Mouse (Mus musculus): ENCODE measurements at regions not wholly inside any gene's neighbourhood (a gene's known extent, or its start where the extent isn't known, plus 50 kb on each side); places are given as distances from the start of the nearest gene placed in this dataset.

GRCm38 (mm10) chr1:177547716-177548115 is 105.6 kb downstream of the Zbtb18 start:
- dilution Hi-C loops (cut with MboI; ENCODE audit: extremely low pct_ligation_motif_present, extremely low pct_unique_long_range_greater_than_20kb, low sequenced_read_pairs) (no loop called here), in situ Hi-C loops (cut with MboI; ENCODE audit: low pct_ligation_motif_present, low pct_unique_long_range_greater_than_20kb, low sequenced_read_pairs) (no loop called here)
- H3K79me2 ChIP-seq (replicated peaks; ENCODE audit: control insufficient read depth, extremely low read depth, insufficient read depth, poor library complexity, severe bottlenecking), result no peaks in the 10 kb centered on the region

GRCm38 (mm10) chr1:177555471-177556291 is 113.5 kb downstream of the Zbtb18 start:
- Histone ChIP-seq H3K9me3 (replicated peaks; ENCODE audit: low read length) (no peaks in the 10 kb centered on the region), H3K4me3 (replicated peaks in 1 of 3; ENCODE audit: low read depth in 2 of 3, low read length in 2 of 3, poor library complexity in 1 of 3) (peak overlapping the region in 1 of 3 experiments; percentile 14), H3K9ac (ENCODE audit: insufficient read depth, low read depth) (no peak overlapping the region), H3K27ac (ENCODE audit: insufficient read depth, low read depth) (no peak overlapping the region), H3K27me3 (replicated peaks) (no peaks in the 10 kb centered on the region), H3K36me3 (replicated peaks in 1 of 2; ENCODE audit: control insufficient read depth in 1 of 2, insufficient read depth in 1 of 2, low read length in 1 of 2) (no peaks in the 10 kb centered on the region), H3K4me2 (ENCODE audit: insufficient read depth, low read depth, poor library complexity, severe bottlenecking) (peak overlapping the region; percentile 23), H3K4me1 (ENCODE audit: control insufficient read depth in 1 of 2, insufficient read depth in 2 of 2) (peaks cover 0 to 4% of the 10 kb centered on the region in 2 experiments; a peak in 1 of 4 replicates), H3K79me2 (replicated peaks; ENCODE audit: control insufficient read depth, extremely low read depth, insufficient read depth, poor library complexity, severe bottlenecking) (no peaks in the 10 kb centered on the region)
- in situ Hi-C loops (cut with MboI; ENCODE audit: low pct_ligation_motif_present, low pct_unique_long_range_greater_than_20kb, low sequenced_read_pairs) (no loop called here), dilution Hi-C loops (cut with MboI; ENCODE audit: extremely low pct_ligation_motif_present, extremely low pct_unique_long_range_greater_than_20kb, low sequenced_read_pairs) (no loop called here)
- DNase-seq (ENCODE audit: extremely low read depth), result no peak
- no peak for TF ChIP-seq HCFC1 (IDR thresholded peaks at IDR 0.05; ENCODE audit: low read depth, low read length)
- TF ChIP-seq UBTF (IDR thresholded peaks at IDR 0.05; ENCODE audit: low read depth, low read length), result no peak
- 0 out of 2 replicates have a peak, but pooled peaks have one; percentile 23 for TF ChIP-seq MAX (IDR thresholded peaks at IDR 0.05; ENCODE audit: low read length)
- no peak for TF ChIP-seq TCF12 (IDR thresholded peaks at IDR 0.05; ENCODE audit: low read depth, low read length)
- TF ChIP-seq MAFK (IDR thresholded peaks at IDR 0.05; ENCODE audit: insufficient replicate concordance, low read length), result no peak
- no peak for TF ChIP-seq RCOR1 (conservative IDR thresholded peaks at IDR 0.05; ENCODE audit: low read depth, low read length)
- TF ChIP-seq CTCF (conservative IDR thresholded peaks at IDR 0.05 in 1 of 2, IDR thresholded peaks at IDR 0.05 in 1 of 2; ENCODE audit: low read depth in 2 of 2, low read length in 2 of 2), result no peak

More at GRCm38 (mm10) chr1:177547716-177548115, 105.6 kb downstream of the Zbtb18 start:
- TF ChIP-seq TBP (conservative IDR thresholded peaks at IDR 0.05; ENCODE audit: low read depth, low read length) (no peak), ZC3H11A (IDR thresholded peaks at IDR 0.05; ENCODE audit: low read depth, low read length) (no peak), JUN (IDR thresholded peaks at IDR 0.05; ENCODE audit: insufficient read depth, low read depth, low read length) (no peak), USF2 (conservative IDR thresholded peaks at IDR 0.05; ENCODE audit: low read depth, low read length) (no peak), UBTF (IDR thresholded peaks at IDR 0.05; ENCODE audit: low read depth, low read length) (no peak), ZNF384 (IDR thresholded peaks at IDR 0.05; ENCODE audit: low read depth, low read length) (no peak), POLR2AphosphoS2 (IDR thresholded peaks at IDR 0.05; ENCODE audit: low read depth, low read length) (no peak), USF1 (IDR thresholded peaks at IDR 0.05; ENCODE audit: low read depth, low read length) (no peak), CHD2 (IDR thresholded peaks at IDR 0.05; ENCODE audit: low read length) (no peak)
- H3K27ac ChIP-seq (ENCODE audit: insufficient read depth, low read depth), result no peak overlapping the region
- H3K9me3 ChIP-seq (replicated peaks; ENCODE audit: low read length), result no peaks in the 10 kb centered on the region
- H3K4me3 ChIP-seq (replicated peaks in 1 of 3; ENCODE audit: low read depth in 2 of 3, low read length in 2 of 3, poor library complexity in 1 of 3), result no peak overlapping the region
- H3K9ac ChIP-seq (ENCODE audit: insufficient read depth, low read depth), result no peak overlapping the region
- H3K4me2 ChIP-seq (ENCODE audit: insufficient read depth, low read depth, poor library complexity, severe bottlenecking), result no peak overlapping the region
- no peaks in the 10 kb centered on the region for H3K4me1 ChIP-seq (ENCODE audit: control insufficient read depth in 1 of 2, insufficient read depth in 2 of 2)
- H3K27me3 ChIP-seq (replicated peaks), result no peaks in the 10 kb centered on the region
- DNase-seq (ENCODE audit: extremely low read depth), result no peak
- no peaks in the 10 kb centered on the region for H3K36me3 ChIP-seq (replicated peaks in 1 of 2; ENCODE audit: control insufficient read depth in 1 of 2, insufficient read depth in 1 of 2, low read length in 1 of 2)

Measured in CH12.LX (cell line).